Mouse (Mus musculus): Measurements from ENCODE around the gene Gtdc1.

- TF ChIP-seq CTCF (IDR thresholded peaks at IDR 0.05; ENCODE audit: low read depth, low read length) (no peak), TAL1 (conservative IDR thresholded peaks at IDR 0.05; ENCODE audit: low read depth, low read length) (no peak), GATA1 (IDR thresholded peaks at IDR 0.05; ENCODE audit: borderline replicate concordance, low read length) (no peak)
Measured at GRCm38 (mm10) chr2:44622471-44622870, 305.0 kb downstream of the Gtdc1 start.

All from G1E (cell line).